In the genomic region with DNA sequence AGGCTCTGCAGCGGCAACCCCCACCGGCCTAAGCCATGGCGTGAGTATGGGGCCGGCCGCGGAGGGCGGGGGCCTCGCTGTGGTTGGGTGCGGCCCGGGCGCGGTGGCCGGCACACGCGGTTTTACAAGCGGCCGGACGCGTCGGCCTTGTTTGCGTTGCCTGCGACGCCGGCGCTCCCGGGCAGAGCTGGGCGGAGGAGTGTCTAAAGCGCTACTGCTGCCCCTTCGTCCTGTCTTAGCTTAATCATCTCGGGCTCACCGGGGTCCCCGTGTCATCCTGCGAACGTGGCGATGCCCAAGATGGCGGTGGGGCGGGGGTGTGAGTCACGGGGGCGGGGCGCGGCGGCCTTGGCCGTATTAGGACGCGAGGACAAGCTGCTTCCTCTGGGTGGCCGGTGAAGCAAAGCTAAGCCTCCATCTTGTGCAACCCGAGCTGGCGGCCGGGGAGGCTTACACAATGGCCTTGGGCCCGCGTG, we compare ENCODE assay signal across 1 mouse cellular context.
TF ChIP-seq lines count a peak whose summit lies in the region.

No protein-coding gene starts in this region.

TF ChIP-seq in C2C12, 6 proteins besides CTCF, POLR2A, EP300 and RAD21:
- TF ChIP-seq MYOD1 (IDR thresholded peaks at IDR 0.05; ENCODE audit: control insufficient read depth, insufficient read length, low read depth) (no peak), CEBPB (IDR thresholded peaks at IDR 0.05; ENCODE audit: low read depth) (peak; percentile 84), MYOG (IDR thresholded peaks at IDR 0.05; ENCODE audit: control insufficient read depth, extremely low read depth, insufficient read length) (peak; percentile 4), MAX (IDR thresholded peaks at IDR 0.05) (peak; percentile 20)
